Mouse (Mus musculus) CD8-positive naive resting alpha-beta T cell, adult 2 months (primary cell): Measurements from ENCODE around the gene Hmga1.
A peak's percentile ranks its signal among the peaks of the same experiment; 100 is the strongest.

Experiments used
- DNase-seq, 2 experiments: peaks; one replicate each; pipeline ENCODE4 v3.0.0; 2022; ENCODE audit warnings: low read depth in 2 of 2, low spot score in 2 of 2

The Hmga1 gene

GRCm38 (mm10) chr17:27528030-27528429 lies 28.3 kb upstream of the Hmga1 start:
- DNase-seq: no peak

DNA sequence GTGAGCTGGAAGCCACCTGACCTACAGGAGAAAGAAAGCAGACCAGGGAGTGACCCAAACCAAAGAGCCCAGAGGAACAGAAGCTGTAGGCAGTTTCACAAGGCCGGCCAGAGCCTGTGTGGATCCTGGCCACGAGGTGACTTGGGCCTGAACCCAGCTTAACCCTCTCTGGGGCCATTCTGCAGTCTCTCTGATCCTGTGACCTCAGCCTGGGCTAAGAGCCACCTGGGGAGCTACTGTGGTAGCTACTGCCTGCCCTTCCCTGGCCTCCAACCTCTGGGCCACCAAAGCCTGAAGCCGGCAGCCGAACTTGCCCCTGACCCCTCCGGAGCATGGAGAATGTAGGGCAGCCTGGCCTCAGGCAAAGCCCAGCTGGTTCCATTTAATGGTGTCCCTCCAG lies 27.5 kb upstream of the Hmga1 start:
- no peak for DNase-seq

DNA sequence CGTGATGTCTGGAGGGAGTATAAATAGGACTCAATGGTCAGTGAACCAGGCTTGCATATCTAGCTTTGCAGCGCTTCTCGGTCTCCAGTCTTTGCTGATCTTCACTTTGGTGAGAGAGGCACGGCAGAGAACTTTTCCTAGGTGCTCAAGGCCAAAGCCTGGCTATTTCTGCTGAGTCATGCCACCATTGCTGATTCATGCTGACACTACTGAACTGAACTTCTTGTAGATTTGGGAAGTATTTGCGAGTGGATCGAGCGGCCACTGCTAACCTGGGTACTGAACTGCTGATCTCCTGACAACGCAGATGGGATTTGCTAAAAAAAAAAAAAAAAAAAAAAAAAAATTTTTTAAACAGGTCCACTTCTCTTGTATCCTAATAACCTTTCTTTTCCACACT lies 24.2 kb upstream of the Hmga1 start:
- no peak for DNase-seq

DNA sequence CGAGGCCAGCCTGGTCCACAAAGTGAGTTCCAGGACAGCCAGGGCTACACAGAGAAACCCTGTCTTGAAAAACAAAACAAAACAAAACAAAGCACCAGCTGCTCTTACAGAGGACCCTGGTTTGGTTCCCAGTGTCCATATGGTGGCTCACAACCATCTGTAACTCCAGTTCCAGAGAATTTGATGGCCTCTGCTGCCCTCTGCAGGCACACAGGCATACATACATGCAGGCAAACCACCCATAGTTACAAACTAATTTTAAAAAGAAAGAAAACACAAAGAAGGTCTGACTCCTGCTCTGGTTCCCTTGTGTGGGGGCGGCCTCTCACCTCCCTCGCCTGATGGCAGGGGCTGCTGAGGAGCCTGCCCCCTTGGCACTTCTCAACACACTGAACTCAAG lies 22.9 kb upstream of the Hmga1 start:
- no peak for DNase-seq

GRCm38 (mm10) chr17:27534718-27535117 lies 21.6 kb upstream of the Hmga1 start:
- peak; percentile 89 to 92 for DNase-seq

GRCm38 (mm10) chr17:27541261-27541660 lies 15.0 kb upstream of the Hmga1 start:
- no peak for DNase-seq

DNA sequence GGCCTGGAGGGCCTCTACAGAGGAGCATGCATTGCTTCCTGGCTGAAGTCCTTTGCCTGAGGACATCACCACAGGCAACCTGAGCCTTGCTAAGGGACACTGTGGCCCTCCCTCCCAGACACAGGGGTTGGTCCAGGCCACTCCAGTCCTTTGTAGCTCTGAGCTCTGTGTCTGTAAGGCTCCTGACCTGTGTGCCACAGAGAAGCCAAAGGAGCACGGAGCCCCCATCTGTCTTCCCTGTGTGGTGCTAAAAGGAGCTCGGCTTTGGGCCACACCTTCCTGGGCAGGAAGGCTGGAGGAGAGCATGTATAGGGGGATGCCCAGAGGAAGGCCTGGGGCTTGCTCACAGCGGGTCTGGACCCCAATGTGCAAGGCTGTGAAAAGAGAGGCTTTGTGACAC lies 14.3 kb upstream of the Hmga1 start:
- no peak for DNase-seq

DNA sequence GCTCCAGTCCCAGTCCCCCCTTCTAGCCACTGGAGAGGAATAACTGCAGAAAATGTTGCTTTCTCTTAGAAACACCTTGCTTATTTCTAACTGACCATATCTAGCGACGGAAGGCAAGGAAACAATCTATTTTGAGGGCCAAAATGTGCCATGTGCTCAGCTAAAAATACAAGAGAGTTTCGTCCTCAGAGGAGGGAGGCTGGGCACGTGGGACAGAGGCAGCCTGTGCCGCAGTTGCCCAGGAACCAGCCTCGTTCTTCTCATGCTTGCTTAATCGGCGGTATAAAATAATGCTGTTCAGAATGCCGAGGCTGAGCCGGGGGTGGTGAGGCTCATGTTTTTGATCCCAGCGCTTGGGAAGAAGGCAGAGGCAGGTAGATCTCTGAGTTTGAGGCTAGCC lies 11.7 kb upstream of the Hmga1 start:
- no peak for DNase-seq

DNA sequence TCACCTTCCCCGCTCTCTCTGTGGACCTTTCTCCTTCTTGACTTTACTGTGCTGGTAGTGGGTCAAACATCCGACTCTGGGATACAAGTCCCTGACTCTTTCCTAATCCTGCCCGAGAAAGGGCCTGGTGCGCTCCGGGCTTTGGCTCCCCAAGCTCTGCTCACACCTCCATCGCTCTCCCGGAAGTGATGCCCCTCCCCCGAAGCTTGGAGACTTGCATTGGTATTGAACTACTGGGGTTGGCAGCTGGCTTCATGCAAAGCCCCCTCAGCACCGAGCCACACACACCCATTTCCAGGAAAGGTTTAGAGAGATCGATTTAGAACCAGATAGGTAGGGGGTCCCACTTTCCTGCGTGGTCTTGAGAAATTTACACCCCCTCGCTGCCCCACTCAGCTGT lies 10.3 kb upstream of the Hmga1 start:
- no peak for DNase-seq

DNA sequence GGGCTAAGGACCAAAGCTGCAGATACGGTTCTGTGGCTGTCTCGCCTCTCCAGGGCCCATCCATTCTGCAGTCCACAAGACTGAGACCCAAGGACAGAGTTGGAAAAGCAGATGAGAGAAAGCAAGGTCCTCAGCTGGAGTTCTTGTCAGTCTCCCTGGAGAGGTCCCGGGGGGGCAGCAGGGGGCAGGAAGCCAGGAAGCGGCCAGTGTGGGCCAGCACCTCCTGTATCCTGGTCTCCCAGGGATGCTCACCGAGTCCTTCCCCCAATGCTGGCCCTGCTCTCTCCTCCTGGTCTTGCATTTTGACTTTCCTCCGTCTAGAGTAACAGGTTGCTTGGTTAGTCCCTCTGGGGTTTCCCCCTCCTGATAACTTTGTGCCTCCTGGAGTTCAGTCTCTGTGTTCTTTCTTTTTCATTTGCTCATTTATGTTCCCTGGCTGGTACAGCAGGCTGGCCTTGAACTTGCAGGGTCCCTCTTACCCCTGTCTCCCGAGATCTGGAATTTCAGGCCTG lies 9.7 kb upstream of the Hmga1 start:
- no peak for DNase-seq

GRCm38 (mm10) chr17:27547253-27547868 lies 8.9 kb upstream of the Hmga1 start:
- no peak for DNase-seq

- no peak for DNase-seq
Observed at GRCm38 (mm10) chr17:27549234-27549633, 7.1 kb upstream of the Hmga1 start.

DNA sequence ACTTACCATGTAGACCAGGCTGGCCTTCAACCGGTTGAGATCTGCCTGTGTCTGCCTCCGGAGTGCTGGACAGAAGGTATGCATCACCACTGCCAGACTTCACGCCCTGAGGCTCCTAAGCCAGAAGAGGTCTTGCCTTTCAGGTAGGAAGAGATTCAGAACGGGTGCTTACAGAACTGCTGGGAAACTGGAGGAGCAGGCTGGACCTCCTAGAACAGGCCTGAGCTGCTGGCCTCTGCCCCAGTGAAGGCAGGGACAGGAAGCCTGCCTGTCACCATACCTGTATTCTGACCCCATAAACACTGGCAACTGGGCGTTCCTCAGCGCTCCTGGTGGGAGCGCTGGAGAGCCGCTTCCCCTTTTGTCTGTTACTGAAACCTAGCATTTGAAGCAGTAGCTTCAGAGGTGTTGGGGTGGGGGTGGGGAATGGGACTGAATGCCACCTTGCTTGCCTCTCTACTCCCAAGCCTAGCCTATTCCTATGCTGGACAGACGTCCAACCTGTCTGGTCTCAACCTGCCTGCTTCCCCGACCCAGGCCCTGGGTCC lies 4.8 kb upstream of the Hmga1 start:
- no peak for DNase-seq

GRCm38 (mm10) chr17:27552215-27553201 lies 3.8 kb upstream of the Hmga1 start:
- DNase-seq: no peak

DNA sequence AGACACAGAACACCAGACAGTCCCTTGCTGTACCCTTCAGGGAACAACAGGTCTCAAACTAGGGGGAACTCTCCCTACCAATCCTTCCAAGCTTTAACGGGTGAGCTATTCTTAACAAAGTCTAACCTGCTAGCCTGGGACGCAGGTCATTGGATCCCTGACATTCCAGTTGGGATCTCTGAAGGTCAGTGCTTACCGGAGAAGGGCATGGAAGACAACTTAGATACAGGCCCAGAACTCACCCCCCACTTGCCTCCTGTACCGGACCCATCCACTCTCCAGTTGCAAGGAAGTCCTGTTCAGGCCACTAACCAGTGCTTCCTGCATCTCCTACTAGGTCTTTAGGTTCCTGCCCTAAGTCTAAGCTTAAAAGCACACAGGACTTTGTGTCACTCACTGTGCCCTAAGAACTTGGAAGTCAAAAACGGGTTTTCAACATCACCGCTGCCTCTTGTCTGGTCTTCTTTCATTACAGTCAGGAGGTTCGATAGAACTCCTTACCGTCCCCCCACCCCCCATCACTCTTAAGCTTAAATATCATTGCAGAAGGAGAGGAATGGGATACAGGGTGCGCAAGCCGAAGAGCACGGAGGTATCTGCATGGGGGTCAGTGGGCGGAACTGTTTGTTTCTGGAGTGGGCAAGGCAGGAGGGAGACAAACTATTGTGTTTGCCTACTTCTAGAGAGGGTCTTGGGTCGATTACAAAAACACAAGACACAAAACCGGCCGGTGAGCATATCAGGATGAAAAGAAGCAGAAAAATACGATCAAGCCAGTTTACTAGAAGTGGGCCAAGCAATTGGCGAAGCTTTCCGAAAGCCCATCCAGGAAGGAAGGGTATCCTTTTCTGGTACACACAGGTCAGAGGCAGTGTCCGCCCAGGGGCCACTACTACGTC lies 2.0 kb upstream of the Hmga1 start:
- no peak for DNase-seq

DNA sequence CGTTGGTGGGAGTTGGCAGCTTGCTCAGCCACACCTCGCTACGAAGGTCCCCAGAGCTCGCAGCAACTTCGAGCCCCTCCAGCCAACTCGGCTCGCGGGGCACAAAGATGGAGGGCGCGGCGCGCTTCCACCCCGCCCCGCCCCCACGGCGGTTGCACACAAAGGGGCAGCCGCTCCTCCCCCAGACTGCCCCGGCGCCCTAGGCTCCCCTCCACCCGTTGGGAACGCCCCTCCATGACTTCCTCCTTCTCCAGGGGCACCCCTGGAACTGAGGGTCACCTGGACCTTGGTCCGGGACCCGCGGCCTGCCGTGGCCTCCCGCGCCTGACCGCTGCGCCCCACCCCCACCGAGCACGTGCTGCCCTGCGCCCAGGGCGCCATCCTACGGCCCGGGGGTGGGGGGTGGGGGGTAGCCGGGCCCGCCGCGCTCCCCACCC lies 1.2 kb upstream of the Hmga1 start:
- peak; percentile 35 to 39 for DNase-seq

GRCm38 (mm10) chr17:27555512-27556172 lies 655 bp upstream of the Hmga1 start:
- DNase-seq: peak; percentile 47 to 60

DNA sequence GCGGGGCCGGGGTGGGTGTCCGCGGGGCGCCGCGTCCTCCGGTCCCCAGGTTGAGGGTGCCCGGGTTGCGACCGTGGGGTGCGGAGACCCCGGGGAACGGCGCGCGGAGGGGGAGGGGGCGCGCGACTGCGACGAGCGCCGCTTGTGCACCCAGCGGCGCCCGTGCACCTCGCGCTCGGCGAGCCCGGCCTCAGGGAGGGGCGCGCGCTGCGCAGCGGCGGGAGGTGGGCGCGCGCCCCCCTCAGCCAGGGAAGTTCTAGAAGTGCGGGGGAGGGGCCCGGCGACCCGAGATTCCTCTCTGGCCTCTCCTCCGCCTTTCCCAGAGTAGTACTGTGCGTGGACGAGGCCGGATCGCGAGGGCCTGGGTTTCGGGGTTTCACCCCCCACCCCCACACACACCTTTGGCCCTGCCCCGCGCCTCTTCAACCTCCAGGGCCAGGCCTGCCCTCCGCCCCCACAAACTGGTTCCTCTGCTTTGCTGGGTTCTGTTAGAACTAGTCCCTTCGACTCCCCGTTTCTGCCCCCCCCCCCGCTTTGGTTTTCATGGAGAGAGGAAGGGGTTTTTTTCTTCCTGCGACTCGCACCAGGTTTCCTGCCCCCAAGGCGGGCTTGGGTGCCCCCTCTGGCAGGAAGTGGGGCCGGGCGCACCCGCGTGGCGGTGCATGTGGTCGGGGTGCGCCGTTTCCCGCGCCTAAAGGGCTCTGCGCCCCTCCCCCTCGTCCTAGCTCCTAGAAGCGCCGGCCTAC lies 1.1 kb downstream of the Hmga1 start:
- peak; percentile 66 to 71 for DNase-seq

GRCm38 (mm10) chr17:27557927-27558661 lies 1.8 kb downstream of the Hmga1 start:
- DNase-seq: no peak
